Mouse (Mus musculus): ENCODE measurements around the gene Lrrc1. TPM values are rescaled to one million over a fixed set of nuclear protein-coding genes. Genes with fewer than 3 reads are reported as not detected.

Lrrc1 gene
- total RNA-seq, 2 experiments from 2014 or later: 5.4 to 6.0 TPM

Small RNA genes within 50 kb of the gene (microRNA-seq; reads per million reads assigned to microRNA genes)
- not detected for gene Gm25250

Other genes with a start within 250 kb of the Lrrc1 start
- gene Mlip, start 191.9 kb downstream of the Lrrc1 start, total RNA-seq (2021): 10 to 100 TPM; 78.4 to 83.8 TPM
- under 1 TPM; 0.06 to 0.11 TPM for gene Klhl31, start 91.6 kb upstream of the Lrrc1 start, total RNA-seq (2021)
- 10 to 100 TPM; 32.1 to 32.7 TPM for gene Gclc, start 209.7 kb upstream of the Lrrc1 start, total RNA-seq (2021)

All from left cerebral cortex, postnatal 10 days (tissue).